Mouse (Mus musculus) megakaryocyte-erythroid progenitor cell, adult 5 weeks (primary cell): ENCODE measurements around the gene Frmd4b. TPM values are rescaled to one million over a fixed set of nuclear protein-coding genes. Genes with fewer than 3 reads are reported as not detected.

ENCODE experiments used
- polyA plus RNA-seq: library from polyadenylated mRNA; stranded (reverse); fragments of >175 nt; gene quantifications from 2 replicates; pipeline ENCODE4 v1.2.3, GENCODE M21; 2012

The Frmd4b gene
- polyA plus RNA-seq = 1.1 and 1.8 TPM in 2 replicates

GRCm38 (mm10) chr6:97617266-97617743 is at the start of gene Frmd4b:
Frmd4b (minus strand) TSS chr6:97617541.

GRCm38 (mm10) chr6:97252711-97253221 is 364.6 kb downstream of the Frmd4b start, which contains the start of gene Lmod3:
Lmod3 (minus strand) TSS chr6:97252759.

Other genes with a start within 250 kb of the Frmd4b start
- 1.7 and 1.8 TPM in 2 replicates for gene Mitf, start 189.5 kb upstream of the Frmd4b start, polyA plus RNA-seq